Mouse (Mus musculus) kidney, postnatal 25 days (tissue): Measurements from ENCODE around the gene Fra10ac1.

Experiments
- DNase-seq, 2 experiments: peaks; one replicate each; pipeline ENCODE4 v3.0.0; 2021; ENCODE audit warnings: mixed read lengths in 2 of 2

The Fra10ac1 gene

GRCm38 (mm10) chr19:38223905-38224684 lies at the start of gene Fra10ac1:
Fra10ac1 (minus strand) TSS chr19:38224156.
- peak; percentile 89 to 94 for DNase-seq

DNA sequence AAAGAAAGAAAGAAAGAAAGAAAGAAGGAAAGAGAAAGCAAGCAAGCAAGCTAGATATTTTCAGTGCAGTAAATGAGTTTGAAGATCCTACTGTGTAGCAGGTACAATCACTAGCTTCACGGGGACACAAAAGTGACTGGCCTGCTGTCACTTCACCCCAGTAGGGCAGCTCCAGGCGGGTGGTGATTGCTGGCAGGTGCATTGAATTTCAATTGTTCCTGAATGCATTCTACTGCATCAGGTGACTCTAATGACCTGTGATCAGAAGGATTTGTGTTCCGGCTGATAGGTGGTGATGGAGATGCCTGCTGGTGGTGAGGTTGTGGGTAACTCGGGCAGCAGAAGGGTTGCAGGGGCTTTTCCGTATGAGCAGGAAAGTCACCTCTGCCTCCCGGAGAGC lies 47.1 kb upstream of the Fra10ac1 start:
- no peak for DNase-seq

DNA sequence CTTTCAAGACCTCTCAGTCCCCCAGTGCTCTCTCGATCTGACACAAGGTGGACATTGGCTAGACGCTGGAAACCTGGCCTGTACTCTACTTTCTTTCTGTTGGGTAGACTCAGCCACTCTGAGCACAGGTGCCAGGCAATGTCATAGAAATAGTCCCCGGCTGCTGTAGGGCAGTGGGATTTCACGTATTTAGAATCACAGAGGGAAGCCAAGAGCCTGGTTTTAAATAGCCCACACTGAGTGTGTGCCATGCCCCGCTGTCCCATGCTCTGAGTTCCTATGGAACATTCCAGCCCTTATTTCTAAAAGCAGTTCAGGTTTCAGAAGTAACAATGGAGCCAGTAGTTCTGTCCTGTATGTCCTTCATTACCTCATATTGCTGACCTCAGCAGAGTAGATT lies 43.5 kb upstream of the Fra10ac1 start:
- DNase-seq = no peak

DNA sequence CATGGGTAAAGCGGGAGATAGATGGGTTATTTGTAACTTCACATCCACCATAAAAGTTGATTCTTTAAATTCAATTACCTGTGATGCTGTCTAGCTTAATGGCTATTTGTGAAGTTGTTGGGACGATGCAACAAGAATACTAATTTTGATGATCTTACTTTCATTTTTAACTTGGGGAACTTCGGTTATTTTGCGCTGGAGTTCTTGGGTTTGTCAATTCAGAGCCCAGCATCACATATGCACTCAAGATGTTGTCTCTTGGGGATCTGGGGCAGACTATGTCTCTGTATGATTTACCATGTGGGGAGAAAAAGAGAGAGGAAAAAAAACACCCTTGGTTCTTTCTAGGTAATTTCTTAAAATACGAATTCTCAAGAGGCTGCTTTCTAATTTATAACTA lies 41.8 kb upstream of the Fra10ac1 start:
- no peak for DNase-seq

GRCm38 (mm10) chr19:38264505-38265500 lies 40.8 kb upstream of the Fra10ac1 start, which contains the start of gene Lgi1:
Lgi1 (plus strand) TSS chr19:38264536.
- no peak for DNase-seq

DNA sequence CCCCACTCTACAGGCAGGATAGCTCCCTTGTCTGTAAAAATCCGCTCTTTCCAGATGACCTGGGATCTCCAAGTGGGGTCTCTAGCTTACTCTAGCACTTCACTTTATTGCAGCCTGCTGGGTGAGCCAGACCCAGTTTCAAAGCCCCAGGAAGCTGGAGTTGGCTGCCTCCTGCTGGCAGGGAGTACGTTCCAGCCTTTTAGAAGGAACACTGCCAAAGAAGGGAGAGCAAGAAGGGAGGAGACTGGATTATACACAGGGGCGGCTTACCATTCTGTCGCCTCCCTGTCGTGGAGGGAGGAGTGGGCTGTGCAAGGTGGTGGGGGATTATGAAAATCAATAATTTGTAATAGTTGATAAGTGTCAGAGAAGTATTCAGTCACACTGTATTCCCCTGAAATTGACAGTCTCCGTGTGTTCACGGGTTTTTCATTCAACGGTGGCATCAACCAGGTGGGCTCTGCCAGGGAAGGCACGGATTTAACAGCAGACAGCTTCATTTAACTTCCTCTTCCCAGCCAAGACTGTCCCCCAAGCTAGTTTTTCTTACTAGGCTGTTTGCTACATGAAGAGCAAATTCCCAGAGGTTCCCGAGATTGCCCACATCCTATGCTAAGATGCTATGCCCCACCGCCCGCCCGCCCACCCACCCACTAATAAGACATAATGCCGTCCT lies 40.0 kb upstream of the Fra10ac1 start:
- no peak for DNase-seq

- DNase-seq = no peak
Observed at GRCm38 (mm10) chr19:38261351-38261750, 37.4 kb upstream of the Fra10ac1 start.

- peak in 1 of 2 experiments; percentile 32 for DNase-seq
Observed at GRCm38 (mm10) chr19:38260346-38260745, 36.4 kb upstream of the Fra10ac1 start.

GRCm38 (mm10) chr19:38259436-38259835 lies 35.5 kb upstream of the Fra10ac1 start:
- DNase-seq = no peak

GRCm38 (mm10) chr19:38258651-38259065 lies 34.7 kb upstream of the Fra10ac1 start:
- no peak for DNase-seq

DNA sequence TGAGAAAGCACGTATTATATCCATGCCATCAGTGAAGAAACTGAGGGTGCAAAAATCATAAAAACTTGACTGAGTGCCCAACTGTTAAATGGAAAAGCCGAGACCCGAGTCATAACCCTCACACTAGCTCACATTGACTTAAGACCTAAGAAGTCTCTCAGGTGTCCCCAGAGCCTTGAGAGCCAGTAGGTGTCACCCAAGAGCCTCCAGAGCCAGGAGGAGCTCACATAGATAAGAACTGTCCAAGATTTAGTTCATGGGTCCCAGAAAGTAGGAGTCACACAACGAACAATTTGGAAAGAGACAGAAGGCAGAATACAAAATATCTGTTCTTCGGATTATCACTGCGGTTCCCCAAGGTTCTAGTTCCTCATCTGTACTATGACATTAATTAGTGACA lies 29.8 kb upstream of the Fra10ac1 start:
- peak; percentile 55 to 66 for DNase-seq

DNA sequence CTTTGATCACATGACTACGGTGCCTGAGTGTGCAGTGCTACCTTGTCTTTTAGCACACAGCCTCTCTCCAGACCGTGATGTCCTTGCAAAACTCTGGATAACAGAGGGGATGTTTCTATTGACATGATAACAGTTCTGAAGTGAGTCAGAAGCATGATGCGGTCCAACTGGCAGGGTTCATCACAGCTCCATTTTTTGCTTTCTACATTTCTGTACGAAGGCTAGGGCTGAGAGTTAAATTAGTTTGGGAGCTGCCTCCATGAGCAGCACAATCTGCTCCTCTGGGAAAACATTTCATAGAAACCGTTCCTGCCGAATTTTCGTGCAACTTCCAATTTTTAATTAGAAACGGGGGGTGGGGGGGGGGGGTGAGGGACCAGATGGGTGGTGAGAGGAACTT lies 25.7 kb upstream of the Fra10ac1 start:
- no peak for DNase-seq

GRCm38 (mm10) chr19:38246177-38246622 lies 22.2 kb upstream of the Fra10ac1 start:
- DNase-seq = no peak

GRCm38 (mm10) chr19:38245361-38246176 lies 21.6 kb upstream of the Fra10ac1 start:
- no peak for DNase-seq

DNA sequence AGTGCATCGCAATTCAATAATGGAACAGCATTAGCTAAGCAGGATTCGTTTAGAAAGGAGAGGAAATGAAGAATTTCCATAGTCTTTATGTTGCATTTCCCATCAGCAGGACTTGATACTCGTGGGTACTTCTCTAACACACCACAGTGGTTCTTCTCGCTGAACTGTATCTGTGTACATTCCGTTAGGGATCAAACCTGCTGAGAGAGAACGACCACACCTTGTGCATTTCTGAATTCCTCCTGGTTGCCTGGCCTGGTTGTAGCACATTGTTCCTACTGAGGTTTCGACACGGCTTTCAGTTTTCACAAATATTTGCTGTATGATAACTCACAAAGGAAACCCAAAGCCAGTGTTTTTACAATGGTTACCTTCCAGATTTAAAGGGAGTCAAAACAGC lies 20.8 kb upstream of the Fra10ac1 start:
- DNase-seq = no peak

DNA sequence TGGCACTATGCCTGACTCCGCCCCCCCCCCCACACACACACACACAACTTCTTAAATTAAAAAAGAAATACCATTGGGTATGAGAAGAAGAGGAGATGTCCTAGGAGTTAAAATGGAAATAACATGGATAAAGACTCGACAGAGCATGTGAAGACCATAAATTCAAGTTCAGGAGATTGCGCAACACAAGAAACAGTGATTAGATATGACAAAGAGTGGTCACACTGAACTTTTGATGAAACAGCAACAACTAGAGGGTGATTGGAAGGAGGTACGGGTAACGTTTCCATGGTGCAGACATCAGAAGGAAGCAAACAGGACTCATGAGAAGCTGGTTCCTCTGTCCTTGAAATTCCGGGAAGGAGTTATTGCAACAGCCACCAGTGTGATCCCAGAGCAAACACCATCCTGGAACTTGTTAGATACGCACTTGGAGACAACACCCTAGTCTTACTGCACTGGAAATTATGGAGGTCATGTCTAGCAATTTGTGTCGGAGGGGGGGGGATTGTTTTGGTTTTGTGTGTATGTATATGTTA lies 18.4 kb upstream of the Fra10ac1 start:
- no peak for DNase-seq

- no peak for DNase-seq
Observed at GRCm38 (mm10) chr19:38238213-38238951, 14.4 kb upstream of the Fra10ac1 start.

GRCm38 (mm10) chr19:38237834-38238212 lies 13.9 kb upstream of the Fra10ac1 start:
- no peak for DNase-seq

DNA sequence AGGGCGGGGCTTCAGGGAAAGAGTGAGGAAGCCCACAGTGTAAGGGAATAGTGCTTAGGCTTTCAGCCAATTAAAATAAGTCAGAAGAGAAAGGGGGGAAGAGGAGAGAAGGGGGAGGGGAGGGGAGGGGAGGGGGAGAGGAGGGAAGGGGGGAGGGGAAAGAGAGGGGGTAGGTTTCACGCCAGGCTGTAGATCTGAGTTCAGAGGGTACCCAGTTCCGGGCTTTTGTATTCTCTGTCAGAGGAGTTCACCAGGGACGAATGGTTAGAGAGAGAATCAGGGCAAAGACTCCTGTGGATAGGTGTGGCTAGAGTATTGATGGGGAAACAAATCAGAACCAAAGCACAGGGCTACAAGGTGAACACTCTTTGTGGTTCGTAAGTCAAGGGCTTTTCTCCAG lies 12.6 kb upstream of the Fra10ac1 start:
- no peak for DNase-seq

DNA sequence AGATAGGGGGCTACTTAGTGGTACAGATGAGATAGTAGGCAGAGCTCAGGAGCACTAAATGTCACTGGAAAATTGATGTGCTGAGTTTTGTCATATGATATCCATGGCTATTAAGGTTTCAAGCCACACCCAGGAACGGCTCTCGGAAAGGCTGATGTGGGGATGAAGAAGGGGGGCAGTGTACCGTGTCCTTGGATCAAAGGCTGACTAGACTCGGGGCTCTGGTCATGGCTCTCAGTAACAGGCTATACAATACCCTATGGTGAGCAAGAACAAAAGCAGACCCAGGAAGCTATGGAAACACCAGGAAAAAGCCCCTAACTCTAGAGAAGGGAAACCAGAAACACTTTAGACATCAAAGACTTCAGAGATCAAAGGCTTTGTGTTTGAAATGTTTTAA lies 8.6 kb upstream of the Fra10ac1 start:
- DNase-seq = no peak

DNA sequence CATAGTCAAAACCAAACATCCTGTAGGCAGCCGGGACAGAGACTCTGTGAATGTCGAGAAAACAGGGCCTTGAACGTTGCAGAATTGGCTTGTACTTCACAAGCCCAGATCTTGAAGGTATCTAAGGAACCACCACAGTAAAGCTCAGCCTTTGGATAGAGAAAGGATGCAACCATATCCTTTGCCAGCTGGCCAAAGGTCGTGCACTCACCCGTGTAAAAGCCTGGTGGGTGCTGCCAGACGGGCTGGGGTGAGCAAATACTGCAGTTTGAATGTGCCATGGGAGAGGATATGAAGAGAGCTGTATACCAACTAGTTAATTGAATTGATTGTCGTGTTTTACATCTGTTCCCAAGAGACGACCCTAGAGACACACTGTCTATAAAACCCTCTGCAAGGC lies 8.1 kb upstream of the Fra10ac1 start:
- DNase-seq = peak; percentile 42 to 57
